ENCODE assay signal across 20 mouse cellular contexts in genomic region chr11:32650893-32651590, GRCm38 (mm10). TPM values are rescaled to one million over a fixed set of nuclear protein-coding genes. Genes with fewer than 3 reads are reported as not detected.
A peak's percentile ranks its signal among the peaks of the same experiment; 100 is the strongest.
DNase-seq lines count a peak whose midpoint lies in the region; ATAC-seq and TF ChIP-seq lines count a peak whose summit lies in the region.
"Had no signal": no experiment of that assay in that cellular context is flagged by ENCODE, and none has a peak within 500 bp of the region (broad histone marks: within the 10 kb centered on the region; RNA-seq: fewer than 3 reads in every experiment).

No protein-coding gene starts in this region.

- no peaks in the 10 kb centered on the region for H3K36me3 ChIP-seq in heart, postnatal 0 days (replicated peaks; ENCODE audit: control insufficient read depth, insufficient read depth, low read length)
- no peaks in the 10 kb centered on the region for H3K36me3 ChIP-seq in stomach, embryonic 15.5 days
- H3K36me3 ChIP-seq in limb, embryonic 10.5 days = peaks cover 17% of the 10 kb centered on the region; the same call in 1 of the 2 replicates
- H3K36me3 ChIP-seq: forebrain, embryonic 15.5 days had no signal

- 0 out of 2 replicates have a peak overlapping the region, but pooled peaks have one; percentile 8 for H3K27ac ChIP-seq in heart, postnatal 0 days (ENCODE audit: low read depth)
- peak overlapping the region; percentile 15; the same call in 1 of the 2 replicates for H3K27ac ChIP-seq in bone marrow, adult 2 months (ENCODE audit: control insufficient read depth, insufficient read depth, low read depth, low read length, poor library complexity)
- H3K27ac ChIP-seq in stomach, embryonic 15.5 days = peak overlapping the region; percentile 40; the same call in 1 of the 2 replicates
- H3K27ac ChIP-seq in limb, embryonic 10.5 days = no peak overlapping the region
- H3K27ac ChIP-seq: forebrain, embryonic 15.5 days; heart, embryonic 10.5 days; hindbrain, embryonic 10.5 days; left cerebral cortex, adult 2 months; limb, embryonic 15.5 days; midbrain, embryonic 10.5 days had no signal

- no peak for ATAC-seq in heart, postnatal 0 days (ENCODE audit: insufficient read depth, low read depth)
- ATAC-seq in stomach, embryonic 15.5 days (ENCODE audit: insufficient read depth, low FRiP score, low read depth) = no peak
- ATAC-seq: forebrain, embryonic 15.5 days had no signal

- no peak for TF ChIP-seq POLR2A in bone marrow, adult 2 months (IDR thresholded peaks at IDR 0.05; ENCODE audit: borderline replicate concordance, control insufficient read depth, low read depth, low read length)

- no peaks in the 10 kb centered on the region for H3K27me3 ChIP-seq in heart, postnatal 0 days (ENCODE audit: control insufficient read depth, insufficient read depth, low read length)
- no peaks in the 10 kb centered on the region for H3K27me3 ChIP-seq in stomach, embryonic 15.5 days (replicated peaks)
- H3K27me3 ChIP-seq in limb, embryonic 10.5 days (ENCODE audit: low read depth, poor library complexity, severe bottlenecking) = no peaks in the 10 kb centered on the region
- H3K27me3 ChIP-seq: forebrain, embryonic 15.5 days; limb, embryonic 15.5 days had no signal

- no peak for TF ChIP-seq EP300 in heart, postnatal 0 days (IDR thresholded peaks at IDR 0.05; ENCODE audit: low read depth)

- H3K4me2 ChIP-seq in heart, postnatal 0 days (ENCODE audit: low read depth, low read length) = no peak overlapping the region
- no peak overlapping the region for H3K4me2 ChIP-seq in stomach, embryonic 15.5 days
- H3K4me2 ChIP-seq: forebrain, embryonic 15.5 days; limb, embryonic 15.5 days had no signal

- no peak overlapping the region for H3K9ac ChIP-seq in heart, postnatal 0 days (replicated peaks; ENCODE audit: low read depth, low read length)
- no peak overlapping the region for H3K9ac ChIP-seq in stomach, embryonic 15.5 days
- H3K9ac ChIP-seq: forebrain, embryonic 15.5 days; limb, embryonic 15.5 days had no signal

- DNase-seq in heart, postnatal 0 days (ENCODE audit: low spot score) = no peak
- DNase-seq in heart, adult 9 months (ENCODE audit: low spot score in 2 of 2) = no peak
- DNase-seq in kidney, adult 9 months = peak; percentile 82
- no peak for DNase-seq in limb, embryonic 10.5 days (ENCODE audit: low spot score)
- no peak for DNase-seq in spleen, postnatal 4 days (ENCODE audit: low spot score in 2 of 2)
- DNase-seq: adrenal gland, postnatal 36 days; cerebellum, adult 11 months; gastrocnemius, postnatal 10 days; lung, postnatal 10 days; thymus, postnatal 4 days had no signal

- WGBS in heart, postnatal 0 days = 75% methylated on average over 7 of the region's 7 CpGs
- WGBS in bone marrow, adult 2 months = 80% methylated on average over 7 of the region's 7 CpGs
- 80% methylated on average over 7 of the region's 7 CpGs for WGBS in stomach, embryonic 15.5 days
- 94% methylated on average over 7 of the region's 7 CpGs for WGBS in limb, embryonic 10.5 days

- H3K4me1 ChIP-seq in heart, postnatal 0 days (ENCODE audit: control insufficient read depth, insufficient read depth) = peaks cover 35% of the 10 kb centered on the region
- peaks cover 5% of the 10 kb centered on the region for H3K4me1 ChIP-seq in bone marrow, adult 2 months (ENCODE audit: control insufficient read depth, insufficient read depth, low read length)
- peaks cover 8% of the 10 kb centered on the region; the same call in 1 of the 2 replicates for H3K4me1 ChIP-seq in stomach, embryonic 15.5 days
- 0 out of 2 replicates have a peak, but pooled peaks cover 3% of the 10 kb centered on the region for H3K4me1 ChIP-seq in limb, embryonic 10.5 days
- H3K4me1 ChIP-seq: midbrain, embryonic 10.5 days had no signal

- H3K4me3 ChIP-seq in heart, postnatal 0 days (ENCODE audit: low read depth, low read length) = no peak overlapping the region
- no peak overlapping the region for H3K4me3 ChIP-seq in bone marrow, adult 2 months (replicated peaks; ENCODE audit: control insufficient read depth, low read depth, low read length)
- no peak overlapping the region for H3K4me3 ChIP-seq in stomach, embryonic 15.5 days (replicated peaks)
- H3K4me3 ChIP-seq in limb, embryonic 10.5 days = no peak overlapping the region
- H3K4me3 ChIP-seq: forebrain, embryonic 15.5 days; heart, embryonic 10.5 days; hindbrain, embryonic 10.5 days; layer of hippocampus, adult 2 months; left cerebral cortex, adult 2 months; limb, embryonic 15.5 days; midbrain, embryonic 10.5 days had no signal

- TF ChIP-seq CTCF in heart, postnatal 0 days (IDR thresholded peaks at IDR 0.05; ENCODE audit: low read depth) = no peak
- no peak for TF ChIP-seq CTCF in bone marrow, adult 2 months (IDR thresholded peaks at IDR 0.05; ENCODE audit: control insufficient read depth, insufficient read depth, low read length)

- H3K9me3 ChIP-seq in heart, postnatal 0 days (replicated peaks; ENCODE audit: control insufficient read depth, low read length) = no peaks in the 10 kb centered on the region
- no peaks in the 10 kb centered on the region for H3K9me3 ChIP-seq in stomach, embryonic 15.5 days
- H3K9me3 ChIP-seq in limb, embryonic 10.5 days (replicated peaks) = no peaks in the 10 kb centered on the region
- H3K9me3 ChIP-seq: forebrain, embryonic 15.5 days; G1E; heart, embryonic 10.5 days; hindbrain, embryonic 10.5 days; limb, embryonic 15.5 days; midbrain, embryonic 10.5 days had no signal

RNA-seq across cellular contexts. Expression of gene Fbxw11, which starts 8.5 kb away (rescaled TPM):
- total RNA-seq in heart, postnatal 0 days (2014; rRNA removed; ENCODE audit: low replicate concordance) = 58.3 and 80.4 TPM in 2 replicates
- 40.5 and 45.9 TPM in 2 replicates for polyA plus RNA-seq in heart, postnatal 0 days (2015; fragmentation: Nextera tagmentation; extraction: Ambion mirVana)
- polyA plus RNA-seq in bone marrow, adult 2 months (2011; ENCODE audit: insufficient read depth, insufficient read length, low replicate concordance, missing spikeins) = 9.4 and 12.8 TPM in 2 replicates
- polyA plus RNA-seq in stomach, embryonic 15.5 days (2015; fragmentation: Nextera tagmentation; extraction: Ambion mirVana) = 61.7 and 68.8 TPM in 2 replicates
- polyA plus RNA-seq in limb, embryonic 10.5 days (2016; fragmentation: Nextera tagmentation; extraction: Ambion mirVana) = 77.6 and 96.4 TPM in 2 replicates
